Mouse (Mus musculus): Measurements from ENCODE around the gene Rap1gap2. TPM values are rescaled to one million over a fixed set of nuclear protein-coding genes. Genes with fewer than 3 reads are reported as not detected.

Gene Rap1gap2
- 7.0 and 8.9 TPM in 2 replicates for polyA plus RNA-seq (2012; rRNA removed)

- Histone ChIP-seq H3K4me1 (ENCODE audit: control insufficient read depth, insufficient read depth, low read length) (no peaks in the 10 kb centered on the region), H3K4me3 (replicated peaks; ENCODE audit: extremely low read depth, low read depth, low read length) (no peak within 1 kb of the TSS)
- no peak for DNase-seq
- 2% methylated on average over 50 of the region's 50 CpGs for WGBS
- TF ChIP-seq POLR2A (IDR thresholded peaks at IDR 0.05; ENCODE audit: borderline replicate concordance, extremely low read depth, low read depth, low read length) (no peak), CTCF (IDR thresholded peaks at IDR 0.05; ENCODE audit: insufficient read depth, low read length) (no peak)
Measured at GRCm38 (mm10) chr11:74610545-74611176, at the start of gene Rap1gap2. TSS of gene Rap1gap2 (minus strand) at chr11:74610915.

GRCm38 (mm10) chr11:74660336-74660735 is 49.6 kb upstream of the Rap1gap2 start:
- Histone ChIP-seq H3K4me3 (replicated peaks; ENCODE audit: extremely low read depth, low read depth, low read length) (no peak overlapping the region), H3K4me1 (ENCODE audit: control insufficient read depth, insufficient read depth, low read length) (no peaks in the 10 kb centered on the region)
- no peak for DNase-seq
- TF ChIP-seq POLR2A (IDR thresholded peaks at IDR 0.05; ENCODE audit: borderline replicate concordance, extremely low read depth, low read depth, low read length): no peak
- TF ChIP-seq CTCF (IDR thresholded peaks at IDR 0.05; ENCODE audit: insufficient read depth, low read length): no peak
- WGBS: 96% methylated on average over 13 of the region's 13 CpGs

DNA sequence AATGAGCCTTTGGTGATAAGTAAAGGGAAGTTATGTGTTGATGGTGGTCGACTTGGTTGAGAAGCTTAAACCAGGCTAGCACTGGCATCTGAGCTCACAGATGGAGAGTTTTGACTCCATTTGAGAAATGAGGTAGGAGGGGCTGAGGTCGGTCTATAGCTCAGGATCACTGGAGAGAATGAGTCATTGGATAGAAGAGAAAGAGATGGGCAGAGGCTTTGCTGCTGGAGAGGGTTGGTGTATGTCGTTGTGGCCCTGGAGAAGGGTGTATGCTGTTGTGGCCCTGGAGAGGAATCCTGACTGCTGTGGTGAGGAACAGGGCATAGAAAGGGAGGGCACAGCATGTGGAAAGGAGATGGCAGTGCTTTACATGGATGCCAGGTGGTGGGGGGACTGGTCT is 45.2 kb upstream of the Rap1gap2 start:
- no peak for DNase-seq
- Histone ChIP-seq H3K4me1 (ENCODE audit: control insufficient read depth, insufficient read depth, low read length) (peaks cover 3% of the 10 kb centered on the region; the same call in 1 of the 2 replicates), H3K4me3 (replicated peaks; ENCODE audit: extremely low read depth, low read depth, low read length) (no peak overlapping the region)
- WGBS: 65% methylated on average over 3 of the region's 3 CpGs
- TF ChIP-seq CTCF (IDR thresholded peaks at IDR 0.05; ENCODE audit: insufficient read depth, low read length) (no peak), POLR2A (IDR thresholded peaks at IDR 0.05; ENCODE audit: borderline replicate concordance, extremely low read depth, low read depth, low read length) (no peak)

GRCm38 (mm10) chr11:74653385-74653784 is 42.7 kb upstream of the Rap1gap2 start:
- DNase-seq: no peak
- 68% methylated on average over 6 of the region's 6 CpGs for WGBS
- H3K4me3 ChIP-seq (replicated peaks; ENCODE audit: extremely low read depth, low read depth, low read length): no peak overlapping the region
- TF ChIP-seq POLR2A (IDR thresholded peaks at IDR 0.05; ENCODE audit: borderline replicate concordance, extremely low read depth, low read depth, low read length): no peak
- no peak for TF ChIP-seq CTCF (IDR thresholded peaks at IDR 0.05; ENCODE audit: insufficient read depth, low read length)
- H3K4me1 ChIP-seq (ENCODE audit: control insufficient read depth, insufficient read depth, low read length): peaks cover 13% of the 10 kb centered on the region

DNA sequence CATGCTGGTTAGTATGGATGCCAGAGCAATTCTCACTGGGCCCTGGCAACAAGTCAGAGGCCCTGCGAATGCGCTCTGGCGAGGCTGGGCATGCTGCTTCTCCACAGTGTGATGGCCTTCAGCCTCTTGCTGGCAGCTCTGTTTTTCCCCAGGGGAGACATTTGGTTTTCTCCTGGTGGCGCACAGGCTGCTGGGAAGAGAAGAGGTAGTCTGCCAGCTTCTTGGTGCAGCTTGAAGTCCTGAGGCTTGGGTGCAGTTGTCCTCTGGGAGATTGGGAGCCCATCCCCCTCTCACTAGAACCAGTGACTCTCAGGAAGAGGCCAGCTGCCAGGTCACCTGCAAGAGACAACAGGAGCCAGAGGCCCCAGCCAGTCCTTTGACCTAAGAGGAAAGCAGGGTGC is 42.1 kb upstream of the Rap1gap2 start:
- no peak for DNase-seq
- H3K4me1 ChIP-seq (ENCODE audit: control insufficient read depth, insufficient read depth, low read length): peaks cover 13% of the 10 kb centered on the region
- WGBS: 77% methylated on average over 4 of the region's 4 CpGs
- H3K4me3 ChIP-seq (replicated peaks; ENCODE audit: extremely low read depth, low read depth, low read length): no peak overlapping the region
- TF ChIP-seq POLR2A (IDR thresholded peaks at IDR 0.05; ENCODE audit: borderline replicate concordance, extremely low read depth, low read depth, low read length) (no peak), CTCF (IDR thresholded peaks at IDR 0.05; ENCODE audit: insufficient read depth, low read length) (no peak)

DNA sequence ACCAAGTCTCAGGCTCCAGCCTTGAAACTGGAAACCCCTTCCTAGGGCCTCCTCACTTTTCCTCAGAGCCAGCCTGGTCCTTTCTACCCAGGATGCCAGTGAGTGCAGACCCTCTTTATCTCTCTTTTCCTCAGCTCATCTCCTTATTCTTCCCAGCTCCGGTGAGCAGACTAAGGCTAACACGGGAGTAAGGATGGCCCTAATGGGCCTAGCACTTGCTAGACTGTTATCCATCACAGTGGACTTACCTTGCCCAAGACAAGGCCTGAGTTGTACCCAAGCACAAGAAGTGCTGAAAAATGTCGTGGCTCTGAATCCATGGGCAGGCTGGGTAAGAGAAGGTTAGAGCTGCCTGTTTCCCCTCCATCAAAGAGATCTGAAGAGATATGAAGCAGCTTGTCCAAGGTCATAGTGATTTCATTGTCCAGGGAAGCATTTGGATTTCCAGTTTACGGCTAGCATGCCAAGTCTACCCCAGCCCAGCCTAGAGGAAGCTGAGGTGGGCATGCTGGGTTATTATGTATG is 39.9 kb upstream of the Rap1gap2 start:
- no peak for DNase-seq
- TF ChIP-seq CTCF (IDR thresholded peaks at IDR 0.05; ENCODE audit: insufficient read depth, low read length) (no peak), POLR2A (IDR thresholded peaks at IDR 0.05; ENCODE audit: borderline replicate concordance, extremely low read depth, low read depth, low read length) (no peak)
- H3K4me3 ChIP-seq (replicated peaks; ENCODE audit: extremely low read depth, low read depth, low read length): peak overlapping the region; percentile 4
- 35% methylated on average over 4 of the region's 4 CpGs for WGBS
- H3K4me1 ChIP-seq (ENCODE audit: control insufficient read depth, insufficient read depth, low read length): peaks cover 13% of the 10 kb centered on the region

DNA sequence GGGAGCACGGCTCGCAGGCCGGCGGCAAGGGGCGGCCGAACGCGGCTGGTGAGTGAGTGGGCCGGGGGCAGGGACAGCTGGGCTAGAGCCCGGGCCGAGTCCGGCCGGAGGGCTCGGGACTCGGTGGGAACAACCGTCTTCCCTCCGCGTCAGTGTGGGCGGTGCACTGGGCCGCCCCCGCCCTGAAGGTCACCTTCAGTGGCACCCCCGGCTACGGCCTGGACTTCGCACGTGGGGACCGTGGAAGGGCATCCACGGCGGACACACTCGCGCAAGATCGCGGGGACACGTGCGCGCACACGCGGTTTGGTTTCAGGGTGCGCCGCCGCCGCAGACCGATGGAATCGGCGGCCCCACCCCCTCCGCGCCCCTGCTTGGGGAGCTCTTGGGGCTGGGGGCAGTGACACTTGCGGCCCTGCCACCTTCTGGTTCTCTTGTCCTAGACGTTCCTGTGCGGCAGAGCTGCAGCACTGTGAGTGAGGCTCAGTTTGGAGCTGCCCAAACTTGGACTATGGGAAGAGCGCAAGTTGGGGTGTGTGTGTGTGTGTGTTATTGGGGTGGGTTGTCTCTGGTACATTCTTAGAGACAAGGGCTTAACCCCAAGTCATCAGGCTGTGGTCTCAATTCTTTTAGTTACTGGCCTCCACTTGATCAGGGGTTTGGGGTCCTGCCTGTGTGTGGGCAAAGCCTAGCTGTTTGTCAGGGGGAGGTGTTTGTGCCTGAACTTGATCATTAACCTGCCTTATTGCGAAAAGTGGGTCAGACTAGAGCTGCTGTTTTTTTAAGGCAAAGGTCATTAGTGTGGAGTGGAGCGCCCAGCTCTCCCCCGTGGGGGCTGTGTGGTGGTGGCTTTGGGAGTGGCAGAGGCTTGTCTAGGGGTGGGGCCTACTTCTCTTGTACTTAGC is 39.2 kb upstream of the Rap1gap2 start:
- WGBS: 1% methylated on average over 53 of the region's 53 CpGs
- peak; percentile 27 for DNase-seq
- TF ChIP-seq CTCF (IDR thresholded peaks at IDR 0.05; ENCODE audit: insufficient read depth, low read length): no peak
- TF ChIP-seq POLR2A (IDR thresholded peaks at IDR 0.05; ENCODE audit: borderline replicate concordance, extremely low read depth, low read depth, low read length): no peak
- Histone ChIP-seq H3K4me1 (ENCODE audit: control insufficient read depth, insufficient read depth, low read length) (peaks cover 13% of the 10 kb centered on the region), H3K4me3 (replicated peaks; ENCODE audit: extremely low read depth, low read depth, low read length) (peak overlapping the region; percentile 65)

GRCm38 (mm10) chr11:74649095-74649646 is 38.5 kb upstream of the Rap1gap2 start, which contains the start of gene Cluh:
TSS of gene Cluh (plus strand) at chr11:74649495.
- DNase-seq: peak; percentile 99
- Histone ChIP-seq H3K4me1 (ENCODE audit: control insufficient read depth, insufficient read depth, low read length) (peaks cover 13% of the 10 kb centered on the region), H3K4me3 (replicated peaks; ENCODE audit: extremely low read depth, low read depth, low read length) (peak within 1 kb of the TSS; percentile 84)
- TF ChIP-seq POLR2A (IDR thresholded peaks at IDR 0.05; ENCODE audit: borderline replicate concordance, extremely low read depth, low read depth, low read length) (peak; percentile 40; the same call in 1 of the 2 replicates), CTCF (IDR thresholded peaks at IDR 0.05; ENCODE audit: insufficient read depth, low read length) (no peak)
- under 1% methylated on average over 58 of the region's 58 CpGs for WGBS

GRCm38 (mm10) chr11:74648676-74649075 is 38.0 kb upstream of the Rap1gap2 start:
- H3K4me3 ChIP-seq (replicated peaks; ENCODE audit: extremely low read depth, low read depth, low read length): peak overlapping the region; percentile 84
- no peak for DNase-seq
- TF ChIP-seq POLR2A (IDR thresholded peaks at IDR 0.05; ENCODE audit: borderline replicate concordance, extremely low read depth, low read depth, low read length) (no peak), CTCF (IDR thresholded peaks at IDR 0.05; ENCODE audit: insufficient read depth, low read length) (no peak)
- peaks cover 13% of the 10 kb centered on the region for H3K4me1 ChIP-seq (ENCODE audit: control insufficient read depth, insufficient read depth, low read length)
- 17% methylated on average over 1 of the region's 1 CpGs for WGBS
